Mouse (Mus musculus) kidney, postnatal 25 days (tissue): ENCODE data around the gene Wdr93.

ENCODE experiments used
- DNase-seq, 2 experiments: peaks; one replicate each; pipeline ENCODE4 v3.0.0; 2021; ENCODE audit warnings: mixed read lengths in 2 of 2

Wdr93 gene

DNA sequence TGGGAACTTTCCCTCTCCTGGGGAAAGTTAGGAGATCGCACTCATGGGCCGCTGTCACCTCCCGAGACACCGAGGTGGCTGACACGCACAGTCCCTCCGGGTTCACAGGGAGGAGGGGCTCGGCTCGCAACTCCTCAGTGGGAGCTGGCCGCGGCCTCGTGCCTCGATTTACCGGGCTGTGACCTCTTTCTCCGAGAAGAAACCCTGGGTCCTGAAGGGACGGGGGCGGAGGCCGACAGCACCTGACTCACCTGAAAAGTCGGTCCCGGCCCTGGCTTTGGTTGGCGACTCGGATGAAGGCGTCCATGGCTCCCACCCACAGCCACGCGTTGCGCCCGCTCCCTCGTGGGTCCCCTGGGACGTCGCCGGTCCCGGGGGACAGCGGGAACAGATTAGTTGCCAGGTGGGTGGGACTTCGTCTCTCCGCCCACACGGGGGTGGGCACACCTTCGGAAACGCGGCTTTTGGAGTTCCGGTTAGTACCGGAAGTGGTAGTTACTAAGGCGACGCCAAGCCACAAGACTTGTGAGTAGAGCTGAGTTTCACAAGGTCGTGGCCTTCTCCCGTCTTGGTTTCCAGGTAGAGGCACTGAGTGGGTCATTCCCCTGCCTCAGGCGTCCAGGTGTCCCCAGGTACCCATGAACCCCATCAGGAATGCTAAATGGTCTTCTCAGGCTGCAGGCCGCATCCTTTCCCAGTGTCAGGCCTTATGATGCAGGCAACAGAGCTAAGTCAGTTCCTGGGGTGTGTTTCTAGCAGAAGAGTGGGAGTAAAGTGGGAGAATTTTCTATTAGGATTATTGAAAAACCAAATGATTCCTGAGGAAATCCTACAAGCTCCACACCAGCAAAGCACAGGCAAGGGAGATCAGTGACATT, at the start of gene Wdr93, which contains the start of gene Pex11a:
TSS of gene Wdr93 (plus strand) at position 505 of the 878 bp plus-strand sequence.
TSS of gene Pex11a (minus strand) at position 473 of the 878 bp plus-strand sequence.
- DNase-seq = peak; percentile 87 to 93

- DNase-seq = no peak
Observed at GRCm38 (mm10) chr7:79696495-79696894, 46.5 kb upstream of the Wdr93 start.

DNA sequence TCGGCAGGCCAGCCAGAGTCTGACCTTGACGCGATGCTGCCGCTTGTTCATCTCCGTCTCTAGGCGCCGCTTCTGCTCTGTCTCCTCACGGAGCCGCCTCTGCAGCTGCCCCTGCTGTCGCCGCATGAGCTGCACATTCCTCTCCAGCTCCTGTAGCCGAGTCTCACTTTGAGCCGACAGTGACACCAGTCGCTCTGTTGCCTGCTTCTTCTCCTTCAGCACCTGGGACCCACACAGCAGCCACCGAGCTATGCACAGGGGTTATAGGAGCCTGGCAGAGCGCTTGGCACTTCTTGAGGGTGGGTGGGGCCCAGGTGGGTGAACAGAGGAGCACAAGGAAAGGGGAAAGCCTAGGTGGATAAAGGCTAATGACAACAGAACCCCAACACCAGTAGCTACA, 40.2 kb upstream of the Wdr93 start:
- DNase-seq = no peak

DNA sequence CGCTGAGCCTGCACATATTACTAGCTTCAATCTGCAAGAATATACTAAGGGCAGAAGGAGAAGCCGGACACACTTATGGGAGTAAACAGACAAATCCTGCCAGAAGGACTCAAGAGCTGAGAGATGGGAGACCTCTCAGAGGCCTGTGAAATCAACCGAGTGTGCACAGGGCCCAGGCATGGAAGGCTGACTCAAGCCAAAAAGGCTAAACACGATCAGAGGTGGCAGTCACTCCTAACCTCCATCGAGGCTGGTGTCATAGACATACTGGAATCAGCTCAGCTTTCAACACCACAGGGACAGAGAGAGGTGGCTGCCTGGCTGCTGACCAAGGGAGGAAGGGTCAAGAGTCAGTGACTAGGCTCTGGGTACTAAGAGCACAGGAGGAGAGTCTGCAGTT, 37.8 kb upstream of the Wdr93 start:
- no peak for DNase-seq

DNA sequence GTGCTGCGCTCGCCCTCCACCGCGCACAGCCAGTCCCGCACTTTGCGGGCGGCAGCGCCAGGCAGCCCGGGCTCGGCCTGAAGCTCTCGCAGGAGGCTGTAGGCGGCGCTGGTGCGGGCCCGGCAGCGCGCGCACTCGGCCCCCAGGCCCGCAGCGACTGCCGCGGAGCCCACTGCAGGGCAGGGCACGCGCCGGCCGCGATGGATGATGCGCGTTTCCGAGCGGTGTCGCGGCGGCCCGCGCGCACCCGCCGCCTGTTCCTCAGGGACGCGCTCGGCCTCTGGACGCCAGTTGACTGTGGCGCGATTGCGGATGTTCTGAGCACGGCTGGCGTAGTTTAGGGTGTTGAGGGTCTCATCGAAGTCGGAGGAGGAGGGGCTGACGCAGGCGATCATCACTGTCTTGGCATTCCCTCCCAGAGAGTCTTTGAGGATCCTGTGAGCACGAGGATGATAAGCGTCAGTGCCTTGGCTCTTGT, 32.8 kb upstream of the Wdr93 start:
- peak in 1 of 2 experiments; percentile 33 for DNase-seq

DNA sequence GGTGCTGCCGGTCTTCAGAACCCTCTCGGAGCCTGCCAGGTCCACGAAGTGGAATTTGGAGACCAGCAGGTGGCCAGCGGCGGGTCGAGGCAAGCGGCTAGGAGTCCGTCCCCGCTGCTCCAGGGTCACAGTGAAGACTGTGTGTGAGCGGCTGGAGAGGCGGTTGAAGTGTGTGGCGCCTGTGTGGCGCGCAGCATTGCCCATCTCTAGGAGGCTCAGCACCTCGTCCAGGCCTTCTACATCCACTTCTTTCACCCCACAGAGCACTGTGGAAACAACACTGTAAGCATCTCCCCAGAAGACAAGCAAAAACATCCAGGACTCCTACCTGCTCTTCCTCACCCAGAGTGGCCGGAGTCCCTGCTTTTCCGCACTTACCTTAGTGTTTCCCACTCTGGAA, 32.1 kb upstream of the Wdr93 start:
- peak in 1 of 2 experiments; percentile 35 for DNase-seq

GRCm38 (mm10) chr7:79715187-79715981, 27.6 kb upstream of the Wdr93 start, which contains the start of gene Kif7:
Gene Kif7, minus strand, starts transcription at chr7:79715720.
- DNase-seq = peak; percentile 81 to 90

GRCm38 (mm10) chr7:79721386-79721977, 21.5 kb upstream of the Wdr93 start:
- peak; percentile 52 to 70 for DNase-seq

DNA sequence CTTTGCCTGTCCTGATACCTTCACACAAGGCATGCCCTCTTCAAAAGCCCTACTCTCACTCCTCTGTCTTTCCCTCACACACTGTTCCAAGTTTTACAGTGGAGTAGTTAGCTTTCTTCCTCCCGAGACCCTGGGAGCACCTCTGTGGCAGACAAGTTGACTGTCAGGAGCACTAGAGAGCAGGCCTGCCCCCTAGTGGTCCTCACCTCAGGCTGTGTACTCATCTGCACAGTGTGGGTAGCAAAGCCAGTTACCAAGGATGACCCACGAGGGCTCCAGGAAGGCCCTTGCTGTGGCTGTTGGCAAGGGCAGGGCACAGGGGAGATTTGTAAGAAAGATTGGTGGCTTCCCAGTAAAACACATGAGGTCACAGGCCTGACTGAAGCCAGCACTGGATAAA, 15.9 kb upstream of the Wdr93 start:
- peak; percentile 74 to 86 for DNase-seq

GRCm38 (mm10) chr7:79728219-79728618, 14.7 kb upstream of the Wdr93 start:
- peak; percentile 64 to 66 for DNase-seq

DNA sequence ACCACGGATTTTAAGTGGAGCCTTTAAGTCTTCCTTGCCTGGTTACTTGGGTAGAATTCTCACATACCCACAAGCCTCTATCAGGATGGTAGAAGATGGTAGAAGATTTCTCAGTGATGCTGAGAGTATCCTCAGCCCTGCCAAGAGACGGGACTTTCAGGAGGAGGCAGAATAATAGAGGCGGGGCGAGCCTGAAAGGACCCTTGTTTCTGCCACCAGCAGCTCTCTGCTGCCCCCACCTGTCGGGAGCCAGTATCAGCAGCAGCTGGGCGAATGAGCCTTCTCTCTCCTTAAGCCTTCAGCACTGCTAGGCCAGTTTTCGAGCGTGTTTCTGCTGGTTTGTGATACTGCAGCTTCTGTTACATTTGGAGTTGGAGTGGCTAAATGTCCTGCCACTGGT, 13.8 kb upstream of the Wdr93 start:
- DNase-seq = peak; percentile 68 to 76

DNA sequence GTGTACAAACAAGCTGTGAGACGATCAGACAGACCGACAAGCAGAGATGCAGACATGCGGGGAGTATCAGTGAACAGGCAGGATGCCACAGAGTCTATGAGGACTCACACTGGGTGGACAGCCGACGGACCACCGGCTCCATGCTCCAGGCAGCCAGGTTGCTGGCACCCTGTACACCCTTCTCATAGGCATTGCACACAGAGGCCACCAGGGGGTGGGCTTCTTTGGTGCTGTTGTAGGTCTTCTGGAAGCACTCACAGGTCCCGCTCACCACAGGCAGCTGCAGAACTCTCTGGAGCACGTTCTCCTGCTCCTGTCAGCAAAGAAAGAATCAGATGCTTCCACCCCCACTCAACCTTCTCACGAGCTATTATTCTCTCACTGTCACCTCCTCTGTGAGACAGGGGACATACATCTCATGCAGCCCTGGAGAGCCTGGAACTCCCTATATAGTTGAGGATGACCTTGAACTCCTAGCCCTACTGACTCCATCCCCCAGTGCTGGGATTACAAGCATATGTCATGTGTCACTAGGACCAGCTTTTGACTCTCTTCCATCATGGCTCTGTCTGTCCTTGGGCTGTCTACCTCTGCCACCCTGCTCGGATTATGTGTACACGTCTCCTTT, 13.1 kb upstream of the Wdr93 start:
- DNase-seq = peak in 1 of 2 experiments; percentile 53

- DNase-seq = peak in 1 of 2 experiments; percentile 26
Observed at GRCm38 (mm10) chr7:79731438-79731837, 11.5 kb upstream of the Wdr93 start.

DNA sequence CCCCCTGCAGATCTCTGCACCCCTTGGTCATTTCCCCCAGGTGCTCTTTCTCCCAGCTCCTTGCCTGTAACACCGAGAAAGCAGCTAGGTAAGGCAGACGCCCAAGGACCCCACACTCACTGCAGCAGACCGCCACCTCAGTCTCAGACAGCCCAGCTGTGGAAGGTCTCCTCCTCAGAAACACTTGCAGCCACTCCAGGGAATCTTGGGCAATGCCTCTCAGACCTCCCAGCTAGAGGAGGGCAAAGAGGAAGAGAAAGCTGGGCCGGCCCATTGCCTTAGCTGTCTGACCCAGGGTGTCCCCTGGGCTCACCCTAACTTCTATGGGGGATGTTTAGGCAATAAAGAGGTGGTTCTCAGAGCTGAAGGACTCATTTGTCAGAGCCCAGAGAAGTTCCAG, 10.3 kb upstream of the Wdr93 start, which contains the start of gene Plin1:
TSS of gene Plin1 (minus strand) at position 282 of the 400 bp plus-strand sequence.
- DNase-seq = no peak

- peak; percentile 86 to 96 for DNase-seq
Observed at GRCm38 (mm10) chr7:79734563-79734962, 8.4 kb upstream of the Wdr93 start.

GRCm38 (mm10) chr7:79736511-79736910, 6.5 kb upstream of the Wdr93 start:
- no peak for DNase-seq

DNA sequence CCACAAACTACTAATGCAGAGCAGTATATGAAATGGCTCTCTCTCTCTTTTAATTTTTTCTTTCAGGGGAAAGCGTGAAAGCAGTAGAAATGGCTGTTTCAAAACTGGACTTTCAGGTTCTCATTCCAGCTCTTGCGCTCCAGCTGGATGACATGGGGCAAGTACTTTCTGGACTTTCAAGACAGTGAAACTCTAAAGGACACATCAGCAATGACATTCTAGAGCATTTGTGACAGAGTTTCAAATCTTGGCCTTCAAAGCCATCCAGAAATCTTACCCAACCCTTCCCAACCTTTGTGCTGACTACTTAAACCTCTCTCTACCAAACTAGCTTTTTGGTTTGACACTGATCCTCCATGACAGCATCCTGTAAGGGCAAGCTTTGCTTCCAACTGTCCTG, 4.0 kb upstream of the Wdr93 start:
- DNase-seq = no peak

GRCm38 (mm10) chr7:79740279-79740678, 2.7 kb upstream of the Wdr93 start:
- DNase-seq = peak; percentile 20 to 58

- DNase-seq = no peak
Observed at GRCm38 (mm10) chr7:79742277-79742658, 695 bp upstream of the Wdr93 start.

DNA sequence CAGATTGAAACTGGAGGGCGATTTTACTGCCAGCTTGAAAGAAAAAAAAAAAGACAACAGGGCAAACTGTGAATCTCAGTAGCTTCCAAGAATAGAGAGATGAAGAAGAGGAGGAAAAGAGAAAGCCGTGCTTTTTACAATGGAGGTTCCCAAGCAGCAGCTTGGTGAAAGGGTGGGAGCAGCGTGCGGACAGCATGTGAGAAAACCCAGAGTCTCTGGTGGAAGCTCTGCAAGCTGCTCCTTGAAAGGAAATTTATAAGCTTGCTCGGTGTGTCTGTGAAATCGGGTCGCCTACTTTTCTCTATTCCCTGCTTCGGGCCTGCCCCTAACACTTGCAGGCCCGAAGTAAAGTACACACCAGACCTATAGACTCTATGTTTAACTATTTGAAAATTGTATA, 1.1 kb downstream of the Wdr93 start:
- DNase-seq = no peak

DNA sequence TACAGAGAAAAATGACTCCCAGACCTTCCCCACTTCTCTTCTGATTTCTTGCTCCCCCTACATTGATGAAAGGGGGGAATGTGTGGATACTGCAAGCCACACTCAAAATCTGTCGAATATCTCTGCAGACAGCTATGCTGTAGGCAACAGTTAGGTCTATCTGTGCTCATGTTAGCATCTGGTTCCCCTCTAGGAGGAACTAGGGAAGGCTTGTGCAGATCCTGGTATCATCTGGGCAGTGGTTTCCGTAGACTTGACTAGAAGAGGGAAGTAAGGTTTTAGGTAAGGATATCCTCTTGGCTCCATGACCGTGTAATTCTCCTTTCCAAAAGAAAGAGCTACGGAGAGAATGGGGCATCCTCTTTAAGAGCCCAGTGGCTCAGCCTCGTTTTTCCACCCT, 1.6 kb downstream of the Wdr93 start:
- no peak for DNase-seq

DNA sequence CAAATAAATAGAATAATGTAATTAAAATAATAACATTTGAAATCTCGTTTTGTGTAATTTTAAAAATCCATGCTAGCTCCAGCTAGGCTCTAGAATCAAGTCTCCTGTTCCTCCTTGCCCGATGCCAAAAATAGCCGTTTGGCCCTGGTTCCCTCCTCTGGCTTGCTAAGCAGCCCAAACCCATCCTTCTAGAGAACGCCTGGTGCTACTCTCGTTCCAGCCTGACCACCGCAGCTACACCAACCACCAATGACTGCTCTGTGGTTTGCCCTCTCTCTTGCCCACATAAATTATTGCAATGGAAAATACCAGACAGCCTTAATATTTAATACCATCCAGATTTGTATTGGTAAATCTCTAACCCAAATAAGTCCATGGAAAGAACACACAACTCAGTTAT, 4.7 kb downstream of the Wdr93 start:
- no peak for DNase-seq
